Mouse (Mus musculus) neutrophil, adult 59 days (primary cell): ENCODE measurements around the gene Psmc6. TPM values are rescaled to one million over a fixed set of nuclear protein-coding genes. Genes with fewer than 3 reads are reported as not detected.

Experiments
- total RNA-seq, 2 experiments: library from RNA; stranded (reverse); gene quantifications; 1 replicate in 1 of 2; 2 replicates in 1 of 2; pipeline ENCODE4 v1.2.4; 2023

The Psmc6 gene
- 10 to 100 TPM; 62.4 to 62.5 TPM for total RNA-seq

DNA sequence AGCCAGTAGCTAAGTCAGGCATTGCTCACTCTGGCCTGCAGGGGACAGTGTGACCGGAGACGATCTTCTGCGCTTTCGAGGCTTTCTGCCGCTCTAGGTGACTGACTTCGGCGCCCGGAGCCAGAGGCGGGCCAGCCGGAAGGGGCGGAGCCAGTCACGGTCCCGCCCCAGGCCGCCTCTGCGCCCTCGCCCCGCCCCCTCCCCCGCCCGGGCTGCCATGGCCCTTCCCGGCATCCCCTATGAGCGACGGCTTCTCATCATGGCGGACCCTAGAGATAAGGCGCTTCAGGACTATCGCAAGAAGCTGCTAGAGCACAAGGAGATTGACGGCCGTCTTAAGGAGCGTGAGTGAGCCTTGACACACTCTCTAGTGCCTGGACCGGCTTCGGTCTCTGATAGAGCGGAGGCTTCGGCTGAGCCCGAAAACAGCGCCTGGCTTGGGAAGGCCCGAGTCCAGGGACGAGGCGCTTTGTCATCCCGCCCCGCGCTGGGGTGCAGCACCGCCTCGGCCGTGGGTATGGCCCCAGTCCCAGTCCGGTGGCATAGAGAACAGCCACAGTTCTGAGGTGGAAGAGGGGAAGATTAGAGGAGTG is at the start of gene Psmc6:
Psmc6 (plus strand) TSS at position 200 of the 593 bp plus-strand sequence.

DNA sequence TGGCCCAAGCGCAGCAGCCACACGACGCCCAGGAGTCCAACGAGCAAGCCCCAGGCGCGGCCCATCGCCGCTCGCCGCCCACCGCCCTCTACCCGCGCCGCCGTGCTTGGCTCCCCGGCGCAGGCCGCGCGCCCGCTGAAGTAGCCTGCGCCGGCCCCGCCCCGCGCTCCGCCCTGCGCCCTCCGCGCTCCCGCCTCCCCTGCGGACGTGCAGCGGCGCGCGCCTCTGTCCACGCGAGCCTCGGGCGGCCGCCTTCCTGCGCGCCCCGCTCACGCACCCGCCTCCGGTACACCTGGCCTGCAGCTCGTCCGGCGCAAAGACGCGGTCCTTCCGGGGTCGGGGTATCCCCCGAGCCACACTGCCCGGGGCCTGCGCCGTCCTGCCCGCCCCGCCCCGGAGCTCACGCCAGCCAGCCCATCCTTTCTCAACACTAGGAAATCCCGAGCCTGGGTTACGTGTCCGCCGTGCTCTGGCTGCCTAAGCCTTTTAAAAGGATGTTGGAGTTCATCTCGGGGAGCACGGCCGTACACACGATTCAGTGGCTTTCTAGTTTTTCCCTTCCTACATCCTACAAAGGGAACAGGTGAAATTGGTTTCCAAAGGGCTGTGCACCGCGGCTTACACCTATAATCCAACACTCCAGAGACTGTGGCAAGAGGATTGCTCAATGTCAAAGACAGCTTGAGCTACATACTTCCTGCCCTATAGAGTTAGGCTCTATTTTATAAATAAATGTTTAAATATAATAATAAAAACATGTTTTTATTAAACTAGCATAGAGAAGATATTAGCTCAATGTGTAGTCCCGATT is 11.0 kb upstream of the Psmc6 start, which contains the start of gene Ero1l:
Ero1l (minus strand) TSS at position 346 of the 811 bp plus-strand sequence.

DNA sequence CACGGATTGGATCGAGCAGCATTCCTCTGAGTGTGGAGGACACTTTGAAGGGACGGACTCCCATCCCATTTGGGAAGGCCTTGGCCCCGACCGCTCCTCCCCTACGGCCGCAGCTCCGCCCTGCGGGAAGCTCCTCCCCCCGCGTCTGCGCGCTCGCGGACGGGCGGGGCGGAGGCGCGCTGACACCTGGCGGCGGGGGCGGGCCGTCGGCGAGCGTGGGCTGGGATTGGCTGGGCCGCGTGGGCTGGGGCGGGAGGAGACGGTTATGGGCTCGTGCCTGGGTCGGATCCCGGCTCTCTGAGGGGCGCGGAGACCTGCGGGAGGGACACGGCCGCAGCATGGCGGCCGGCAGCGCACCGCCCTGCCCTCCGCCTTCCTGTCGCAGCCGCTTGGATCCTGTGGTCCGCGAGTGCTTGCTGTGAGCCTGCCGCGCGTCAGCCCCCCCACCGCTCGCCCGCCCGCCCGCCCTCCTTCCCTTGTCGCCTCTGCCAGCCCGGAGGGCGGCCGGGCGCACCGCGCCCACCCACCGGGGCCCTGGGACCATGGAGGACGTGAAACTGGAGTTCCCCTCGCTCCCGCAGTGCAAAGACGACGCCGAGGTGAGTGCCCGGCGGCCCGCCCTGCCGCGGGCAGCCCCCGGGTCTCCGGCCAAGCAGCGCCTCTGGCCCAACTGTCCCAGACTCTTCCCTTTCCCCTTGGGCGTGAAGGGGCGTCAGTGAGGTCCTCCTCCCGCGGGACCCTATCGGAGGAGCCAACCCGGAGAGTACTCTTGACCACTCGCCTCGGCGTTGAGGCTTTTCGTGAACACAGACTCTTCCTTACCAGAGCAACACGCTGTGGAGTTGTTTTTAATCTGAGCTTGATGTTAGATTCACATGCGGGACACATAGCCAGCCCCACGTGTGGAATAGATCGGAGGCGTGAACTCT is 21.6 kb downstream of the Psmc6 start, which contains the start of gene Styx:
Styx (plus strand) TSS at position 163 of the 929 bp plus-strand sequence.

Other genes with a start within 250 kb of the Psmc6 start
- 1 to 10 TPM; 4.1 to 5.6 TPM for gene Gpr137c, start 110.1 kb upstream of the Psmc6 start, total RNA-seq
- 10 to 100 TPM; 17.9 to 22.8 TPM for gene Txndc16, start 109.5 kb upstream of the Psmc6 start, total RNA-seq
- 10 to 100 TPM; 60.4 to 67.9 TPM for gene Ero1l, start 11.0 kb upstream of the Psmc6 start, total RNA-seq
- 10 to 100 TPM; 10.9 to 12.4 TPM for gene Styx, start 21.3 kb downstream of the Psmc6 start, total RNA-seq
- gene Gnpnat1, start 75.1 kb downstream of the Psmc6 start, total RNA-seq = 1 to 10 TPM; 4.6 to 6.6 TPM
- gene Fermt2, start 200.3 kb downstream of the Psmc6 start, total RNA-seq = under 1 TPM in 1 of 2 experiments, not detected in 1; 0.13 TPM